Comparison of ENCODE assay signal across 11 mouse cellular contexts in the genomic region with DNA sequence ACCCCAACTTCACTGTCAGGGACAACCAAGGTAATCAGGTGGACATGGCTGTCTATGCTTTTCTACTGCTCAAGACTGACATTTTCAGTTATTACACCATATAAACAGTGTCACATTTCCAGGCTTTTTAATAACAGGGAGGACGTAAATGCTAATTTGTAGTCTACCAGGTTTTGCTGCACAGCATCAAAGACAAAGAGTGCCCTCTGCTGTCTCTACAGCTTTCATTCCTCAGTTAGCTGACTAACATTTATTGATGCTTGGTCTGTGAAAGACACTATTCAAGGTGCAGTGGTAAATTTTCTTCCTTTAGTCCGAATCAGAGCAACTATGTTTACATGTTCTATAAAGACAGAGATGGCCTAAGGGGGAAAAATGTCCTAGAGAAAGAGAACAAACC.
DNase-seq lines count a peak whose midpoint lies in the region; ATAC-seq and TF ChIP-seq lines count a peak whose summit lies in the region.
"Had no signal": no experiment of that assay in that cellular context is flagged by ENCODE, and none has a peak within 500 bp of the region (broad histone marks: within the 10 kb centered on the region; RNA-seq: fewer than 3 reads in every experiment).

No protein-coding gene starts in this region.

- WGBS in hindbrain, postnatal 0 days, result 47% methylated on average over 2 of the region's 2 CpGs
- 66% methylated on average over 2 of the region's 2 CpGs for WGBS in hindbrain, embryonic 11.5 days
- WGBS in liver, postnatal 0 days (ENCODE audit: insufficient replicate concordance), result 58% methylated on average over 2 of the region's 2 CpGs
- 58% methylated on average over 2 of the region's 2 CpGs for WGBS in liver, embryonic 11.5 days
- 35% methylated on average over 2 of the region's 2 CpGs for WGBS in forebrain, embryonic 16.5 days

- no peak overlapping the region for H3K4me2 ChIP-seq in hindbrain, postnatal 0 days (ENCODE audit: low read depth, low read length)
- no peak overlapping the region for H3K4me2 ChIP-seq in hindbrain, embryonic 11.5 days (replicated peaks; ENCODE audit: low read depth, low read length)
- no peak overlapping the region for H3K4me2 ChIP-seq in liver, postnatal 0 days (ENCODE audit: low read depth, low read length)
- no peak overlapping the region for H3K4me2 ChIP-seq in liver, embryonic 11.5 days
- no peak overlapping the region for H3K4me2 ChIP-seq in forebrain, embryonic 16.5 days (ENCODE audit: low read length)
- H3K4me2 ChIP-seq: embryonic facial prominence, embryonic 15.5 days; hindbrain, embryonic 15.5 days; limb, embryonic 12.5 days had no signal

- DNase-seq in adrenal gland, postnatal 10 days, result peak; percentile 15
- no peak for DNase-seq in adrenal gland, postnatal 14 days
- peak; percentile 80 for DNase-seq in hindbrain, postnatal 0 days (ENCODE audit: low spot score)
- no peak for DNase-seq in hindbrain, embryonic 11.5 days (ENCODE audit: low spot score)
- DNase-seq in liver, postnatal 0 days, result no peak
- DNase-seq in liver, embryonic 11.5 days (ENCODE audit: low spot score), result no peak
- DNase-seq in gastrocnemius, postnatal 14 days, result no peak

- no peaks in the 10 kb centered on the region for H3K4me1 ChIP-seq in hindbrain, postnatal 0 days (ENCODE audit: insufficient read depth, low read length)
- H3K4me1 ChIP-seq in hindbrain, embryonic 11.5 days (replicated peaks; ENCODE audit: control insufficient read depth, insufficient read depth, low read length), result no peaks in the 10 kb centered on the region
- no peaks in the 10 kb centered on the region for H3K4me1 ChIP-seq in liver, postnatal 0 days (ENCODE audit: insufficient read depth)
- H3K4me1 ChIP-seq in liver, embryonic 11.5 days (replicated peaks; ENCODE audit: control insufficient read depth, insufficient read depth, low read length), result no peaks in the 10 kb centered on the region
- H3K4me1 ChIP-seq in forebrain, embryonic 16.5 days (replicated peaks; ENCODE audit: control insufficient read depth, insufficient read depth, low read length), result no peaks in the 10 kb centered on the region
- H3K4me1 ChIP-seq: embryonic facial prominence, embryonic 15.5 days; hindbrain, embryonic 15.5 days had no signal

- H3K9me3 ChIP-seq in hindbrain, postnatal 0 days (ENCODE audit: low read length), result no peaks in the 10 kb centered on the region
- H3K9me3 ChIP-seq in hindbrain, embryonic 11.5 days (ENCODE audit: control insufficient read depth, low read length), result no peaks in the 10 kb centered on the region
- H3K9me3 ChIP-seq in liver, postnatal 0 days (ENCODE audit: low read length), result no peaks in the 10 kb centered on the region
- H3K9me3 ChIP-seq in liver, embryonic 11.5 days (ENCODE audit: control insufficient read depth, low read length), result no peaks in the 10 kb centered on the region
- no peaks in the 10 kb centered on the region for H3K9me3 ChIP-seq in forebrain, embryonic 16.5 days (ENCODE audit: control insufficient read depth, low read length)
- H3K9me3 ChIP-seq: embryonic facial prominence, embryonic 15.5 days; hindbrain, embryonic 15.5 days; limb, embryonic 12.5 days had no signal

- no peaks in the 10 kb centered on the region for H3K27me3 ChIP-seq in hindbrain, postnatal 0 days (ENCODE audit: insufficient read depth, low read length)
- H3K27me3 ChIP-seq in hindbrain, embryonic 11.5 days (ENCODE audit: control insufficient read depth, insufficient read depth, low read length), result no peaks in the 10 kb centered on the region
- no peaks in the 10 kb centered on the region for H3K27me3 ChIP-seq in liver, postnatal 0 days (ENCODE audit: insufficient read depth, low read length)
- H3K27me3 ChIP-seq in liver, embryonic 11.5 days (replicated peaks; ENCODE audit: control insufficient read depth, insufficient read depth, low read length), result no peaks in the 10 kb centered on the region
- no peaks in the 10 kb centered on the region for H3K27me3 ChIP-seq in forebrain, embryonic 16.5 days (replicated peaks; ENCODE audit: control insufficient read depth, insufficient read depth, low read length)
- H3K27me3 ChIP-seq: embryonic facial prominence, embryonic 15.5 days; hindbrain, embryonic 15.5 days; limb, embryonic 12.5 days had no signal

- intact Hi-C loops in gastrocnemius, postnatal 14 days (cut with DNase I; ENCODE audit: low total_unique reads), result no loop called here

- H3K9ac ChIP-seq in hindbrain, postnatal 0 days (replicated peaks; ENCODE audit: low read length), result no peak overlapping the region
- H3K9ac ChIP-seq in hindbrain, embryonic 11.5 days (ENCODE audit: low read depth, low read length), result no peak overlapping the region
- H3K9ac ChIP-seq in liver, postnatal 0 days (replicated peaks), result no peak overlapping the region
- no peak overlapping the region for H3K9ac ChIP-seq in liver, embryonic 11.5 days (ENCODE audit: low read depth, low read length)
- no peak overlapping the region for H3K9ac ChIP-seq in forebrain, embryonic 16.5 days (replicated peaks; ENCODE audit: low read depth, low read length)
- H3K9ac ChIP-seq: embryonic facial prominence, embryonic 15.5 days; hindbrain, embryonic 15.5 days; limb, embryonic 12.5 days had no signal

- H3K27ac ChIP-seq in hindbrain, postnatal 0 days, result no peak overlapping the region
- H3K27ac ChIP-seq in hindbrain, embryonic 11.5 days (ENCODE audit: low read depth, low read length), result no peak overlapping the region
- no peak overlapping the region for H3K27ac ChIP-seq in liver, postnatal 0 days (ENCODE audit: low read depth)
- no peak overlapping the region for H3K27ac ChIP-seq in liver, embryonic 11.5 days (ENCODE audit: low read depth, low read length)
- H3K27ac ChIP-seq in forebrain, embryonic 16.5 days (ENCODE audit: low read length), result no peak overlapping the region
- H3K27ac ChIP-seq: embryonic facial prominence, embryonic 15.5 days; hindbrain, embryonic 15.5 days had no signal

- no peaks in the 10 kb centered on the region for H3K36me3 ChIP-seq in hindbrain, postnatal 0 days (ENCODE audit: insufficient read depth, low read length)
- no peaks in the 10 kb centered on the region for H3K36me3 ChIP-seq in hindbrain, embryonic 11.5 days (ENCODE audit: control insufficient read depth, insufficient read depth, low read length)
- no peaks in the 10 kb centered on the region for H3K36me3 ChIP-seq in liver, postnatal 0 days (replicated peaks; ENCODE audit: insufficient read depth, low read length)
- no peaks in the 10 kb centered on the region for H3K36me3 ChIP-seq in liver, embryonic 11.5 days (ENCODE audit: control insufficient read depth, insufficient read depth, low read length)
- H3K36me3 ChIP-seq in forebrain, embryonic 16.5 days (ENCODE audit: control insufficient read depth, insufficient read depth), result no peaks in the 10 kb centered on the region
- H3K36me3 ChIP-seq: embryonic facial prominence, embryonic 15.5 days; hindbrain, embryonic 15.5 days; limb, embryonic 12.5 days had no signal

- ATAC-seq in hindbrain, postnatal 0 days, result no peak
- no peak for ATAC-seq in hindbrain, embryonic 11.5 days (ENCODE audit: low FRiP score)
- no peak for ATAC-seq in liver, postnatal 0 days
- no peak for ATAC-seq in liver, embryonic 11.5 days (replicated peaks; ENCODE audit: low FRiP score)
- ATAC-seq in forebrain, embryonic 16.5 days, result peak; percentile 72

- H3K4me3 ChIP-seq in hindbrain, postnatal 0 days (ENCODE audit: low read length), result no peak overlapping the region
- no peak overlapping the region for H3K4me3 ChIP-seq in hindbrain, embryonic 11.5 days (ENCODE audit: low read depth, low read length)
- no peak overlapping the region for H3K4me3 ChIP-seq in liver, postnatal 0 days (ENCODE audit: low read depth, low read length)
- no peak overlapping the region for H3K4me3 ChIP-seq in liver, embryonic 11.5 days (ENCODE audit: low read depth, low read length)
- no peak overlapping the region for H3K4me3 ChIP-seq in forebrain, embryonic 16.5 days (replicated peaks; ENCODE audit: low read length)
- H3K4me3 ChIP-seq: embryonic facial prominence, embryonic 15.5 days; hindbrain, embryonic 15.5 days; limb, embryonic 12.5 days had no signal

- no peak for TF ChIP-seq EP300 in liver, postnatal 0 days (IDR thresholded peaks at IDR 0.05; ENCODE audit: low read depth)

- TF ChIP-seq CTCF in hindbrain, postnatal 0 days (IDR thresholded peaks at IDR 0.05; ENCODE audit: low read depth), result peak; percentile 68
- TF ChIP-seq CTCF in liver, postnatal 0 days (IDR thresholded peaks at IDR 0.05; ENCODE audit: low read depth), result peak; percentile 30; the same call in 1 of the 2 replicates

Comparison
In these comparisons a context has a peak if more than half of its experiments do, and no peak if none do; other contexts are left out.
1. DNase-seq: peak in adrenal gland, postnatal 10 days (single experiment) and hindbrain, postnatal 0 days (single experiment); none in adrenal gland, postnatal 14 days (single experiment), hindbrain, embryonic 11.5 days (single experiment), liver, postnatal 0 days (single experiment), liver, embryonic 11.5 days (single experiment) and gastrocnemius, postnatal 14 days (single experiment).